Mouse (Mus musculus) E14TG2a.4 (cell line): ENCODE measurements around the gene Dnajb6.
"Not testable (repeated sequence)": the region's sequence is repeated elsewhere in the genome, so short reads cannot be mapped to it uniquely, and the experiment has no call there.

Source experiments
- H3K27me3 ChIP-seq: 2 replicates; pipeline ENCODE4 v1.6.1; 2014; ENCODE audit warnings: low read length, control low read depth; ENCODE audit not compliant: insufficient read depth
- H3K36me3 ChIP-seq: 2 replicates; pipeline ENCODE4 v1.6.1; 2014; ENCODE audit warnings: low read length, control low read depth; ENCODE audit not compliant: insufficient read depth
- H3K4me1 ChIP-seq: replicated peaks from 2 replicates; pipeline ENCODE4 v1.6.1; 2014; ENCODE audit warnings: low read depth, low read length, control low read depth
- H3K4me3 ChIP-seq: replicated peaks from 2 replicates; pipeline ENCODE4 v1.5.1; 2014; ENCODE audit warnings: mild to moderate bottlenecking, low read length
- H3K9me3 ChIP-seq: 2 replicates; pipeline ENCODE4 v1.6.1; 2014; ENCODE audit warnings: low read length, control low read depth
- CTCF ChIP-seq: conservative IDR thresholded peaks from 2 replicates; pipeline ENCODE4 v1.5.1; 2014; ENCODE audit warnings: low read length
- NANOG ChIP-seq: IDR thresholded peaks from 2 replicates; pipeline ENCODE4 v1.6.1; 2014; ENCODE audit warnings: borderline replicate concordance, low read length, mixed read lengths
- POU5F1 ChIP-seq: IDR thresholded peaks from 2 replicates; pipeline ENCODE4 v1.6.1; 2014; ENCODE audit warnings: low read length, borderline replicate concordance

Gene Dnajb6

GRCm38 (mm10) chr5:29775437-29775836, 39.9 kb downstream of the Dnajb6 start:
- Histone ChIP-seq H3K27me3 (no peaks in the 10 kb centered on the region), H3K4me1 (peaks cover 85% of the 10 kb centered on the region), H3K9me3 (no peaks in the 10 kb centered on the region), H3K4me3 (no peak overlapping the region), H3K36me3 (peaks cover 98% of the 10 kb centered on the region)
- TF ChIP-seq CTCF (no peak), POU5F1 (no peak), NANOG (no peak)

DNA sequence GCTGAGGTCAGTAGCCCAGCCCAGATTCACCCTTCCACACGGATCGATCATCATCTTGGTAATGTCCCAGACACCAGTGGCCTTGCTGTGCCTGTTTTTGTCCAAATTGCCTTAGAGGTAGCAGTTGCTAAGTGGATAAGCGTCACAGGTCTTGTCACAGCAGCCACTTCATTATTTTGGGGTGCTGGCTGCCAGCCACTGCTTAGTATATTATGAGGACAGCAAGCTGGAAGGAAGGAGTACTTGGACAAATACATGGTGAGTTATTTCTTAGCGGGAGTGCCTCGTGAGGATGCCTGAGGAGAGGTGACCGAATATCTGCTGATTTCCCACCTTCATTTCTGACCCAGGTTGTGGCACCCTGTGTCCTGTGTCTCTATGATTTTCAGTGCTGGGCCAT, 42.5 kb downstream of the Dnajb6 start:
- H3K27me3 ChIP-seq, result no peaks in the 10 kb centered on the region
- no peak for TF ChIP-seq CTCF
- TF ChIP-seq NANOG, result no peak
- TF ChIP-seq POU5F1, result no peak
- peaks cover 95% of the 10 kb centered on the region for H3K4me1 ChIP-seq
- H3K4me3 ChIP-seq, result no peak overlapping the region
- H3K9me3 ChIP-seq, result no peaks in the 10 kb centered on the region
- H3K36me3 ChIP-seq, result peaks cover 97% of the 10 kb centered on the region

DNA sequence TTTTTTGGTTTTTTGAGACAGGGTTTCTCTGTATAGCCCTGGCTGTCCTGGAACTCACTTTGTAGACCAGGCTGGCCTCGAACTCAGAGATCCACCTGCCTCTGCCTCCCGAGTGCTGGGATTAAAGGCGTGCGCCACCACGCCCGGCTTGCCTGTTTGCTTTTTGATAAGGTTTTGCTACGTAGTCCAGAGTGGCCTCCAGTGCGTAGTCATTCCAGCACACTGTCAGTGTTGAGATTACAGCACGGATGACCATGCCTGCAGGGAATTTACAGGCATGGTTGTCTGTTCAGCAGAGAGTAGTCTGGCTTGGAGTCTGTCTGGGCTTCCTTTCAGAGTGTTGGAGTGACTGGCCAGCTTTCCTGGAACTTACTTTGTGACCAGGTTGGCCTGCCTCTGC, 44.2 kb downstream of the Dnajb6 start:
- not testable (repeated sequence) for H3K4me3 ChIP-seq, H3K27me3 ChIP-seq, H3K9me3 ChIP-seq
- Histone ChIP-seq H3K4me1 (peaks cover 89% of the 10 kb centered on the region), H3K36me3 (peaks cover 90% of the 10 kb centered on the region)

DNA sequence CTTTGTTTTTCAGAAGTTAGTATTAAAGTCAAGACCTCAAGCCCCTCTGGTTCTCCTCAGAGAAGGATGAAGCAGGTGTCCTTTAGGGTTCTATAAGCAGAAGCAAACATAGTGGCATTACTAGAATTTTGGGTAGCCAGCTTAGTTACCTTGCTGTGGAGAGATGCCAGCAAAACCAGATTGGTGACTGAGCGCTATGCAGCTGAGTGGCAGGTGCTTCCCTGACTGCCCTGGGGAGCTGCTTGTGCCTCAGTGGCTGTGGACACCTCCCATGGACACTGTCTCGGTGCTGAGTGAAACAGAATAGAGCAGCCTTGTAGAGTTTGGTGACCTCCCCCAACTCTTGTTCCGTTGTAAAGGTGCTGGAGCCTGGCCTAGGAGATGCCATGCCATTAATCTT, 46.8 kb downstream of the Dnajb6 start:
- TF ChIP-seq NANOG, result no peak
- TF ChIP-seq POU5F1, result no peak
- TF ChIP-seq CTCF, result no peak
- Histone ChIP-seq H3K9me3 (no peaks in the 10 kb centered on the region), H3K4me3 (no peak overlapping the region), H3K27me3 (no peaks in the 10 kb centered on the region), H3K4me1 (peaks cover 65% of the 10 kb centered on the region), H3K36me3 (peaks cover 78% of the 10 kb centered on the region)

DNA sequence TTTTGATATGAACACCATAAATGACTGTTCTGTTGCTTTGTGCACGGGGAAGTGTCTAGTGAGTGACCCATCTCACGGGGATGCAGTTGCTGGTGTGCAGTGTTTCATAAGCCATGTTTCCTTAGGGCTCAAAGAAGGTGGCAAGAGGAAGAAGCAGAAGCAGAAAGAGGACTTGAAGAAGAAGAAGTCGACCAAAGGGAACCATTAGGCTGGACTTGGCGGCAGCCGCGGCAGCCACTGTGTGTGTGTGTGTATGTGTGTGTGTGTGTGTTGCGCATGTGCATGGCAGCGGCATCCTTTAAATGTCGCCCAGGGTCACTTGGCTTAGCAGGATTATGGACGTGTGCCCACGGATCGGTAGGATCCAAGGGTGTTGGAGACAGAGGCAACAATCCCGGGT, 49.4 kb downstream of the Dnajb6 start:
- Histone ChIP-seq H3K36me3 (peaks cover 71% of the 10 kb centered on the region), H3K4me1 (peaks cover 46% of the 10 kb centered on the region)
- H3K9me3 ChIP-seq, H3K27me3 ChIP-seq, H3K4me3 ChIP-seq: not testable (repeated sequence)

GRCm38 (mm10) chr5:29785953-29786352, 50.5 kb downstream of the Dnajb6 start:
- H3K4me3 ChIP-seq, H3K9me3 ChIP-seq, H3K27me3 ChIP-seq: not testable (repeated sequence)
- H3K36me3 ChIP-seq, result peaks cover 69% of the 10 kb centered on the region
- H3K4me1 ChIP-seq, result peaks cover 36% of the 10 kb centered on the region

- not testable (repeated sequence) for H3K4me3 ChIP-seq, H3K27me3 ChIP-seq
- Histone ChIP-seq H3K4me1 (peaks cover 21% of the 10 kb centered on the region), H3K36me3 (peaks cover 38% of the 10 kb centered on the region), H3K9me3 (peaks cover 14% of the 10 kb centered on the region)
Observed at GRCm38 (mm10) chr5:29794933-29795332, 59.4 kb downstream of the Dnajb6 start.

DNA sequence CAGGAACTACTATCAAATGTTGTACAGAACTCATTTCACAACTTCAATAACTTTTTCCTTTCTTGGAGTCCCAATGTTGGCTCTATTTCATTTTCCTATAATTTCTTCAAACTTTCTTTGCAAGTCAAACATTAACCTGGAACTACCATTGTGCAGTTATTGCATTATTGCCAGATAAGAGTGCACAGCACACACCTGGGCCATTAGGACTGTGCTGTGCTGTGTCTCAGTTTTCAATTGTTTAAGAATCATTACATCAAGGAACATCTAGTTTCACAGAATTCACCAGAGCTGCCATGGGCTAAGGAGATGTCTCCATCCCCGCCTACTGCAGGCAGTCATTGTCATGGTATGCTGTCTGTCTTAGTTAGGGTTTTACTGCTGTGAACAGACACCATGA, 73.5 kb downstream of the Dnajb6 start:
- no peaks in the 10 kb centered on the region for H3K27me3 ChIP-seq
- H3K36me3 ChIP-seq, result peaks cover 8% of the 10 kb centered on the region; the same call in 1 of the 2 replicates
- H3K9me3 ChIP-seq, result peaks cover 38% of the 10 kb centered on the region
- no peak for TF ChIP-seq NANOG
- no peak for TF ChIP-seq POU5F1
- TF ChIP-seq CTCF, result no peak
- H3K4me3 ChIP-seq, result no peak overlapping the region
- H3K4me1 ChIP-seq, result peaks cover 25% of the 10 kb centered on the region

DNA sequence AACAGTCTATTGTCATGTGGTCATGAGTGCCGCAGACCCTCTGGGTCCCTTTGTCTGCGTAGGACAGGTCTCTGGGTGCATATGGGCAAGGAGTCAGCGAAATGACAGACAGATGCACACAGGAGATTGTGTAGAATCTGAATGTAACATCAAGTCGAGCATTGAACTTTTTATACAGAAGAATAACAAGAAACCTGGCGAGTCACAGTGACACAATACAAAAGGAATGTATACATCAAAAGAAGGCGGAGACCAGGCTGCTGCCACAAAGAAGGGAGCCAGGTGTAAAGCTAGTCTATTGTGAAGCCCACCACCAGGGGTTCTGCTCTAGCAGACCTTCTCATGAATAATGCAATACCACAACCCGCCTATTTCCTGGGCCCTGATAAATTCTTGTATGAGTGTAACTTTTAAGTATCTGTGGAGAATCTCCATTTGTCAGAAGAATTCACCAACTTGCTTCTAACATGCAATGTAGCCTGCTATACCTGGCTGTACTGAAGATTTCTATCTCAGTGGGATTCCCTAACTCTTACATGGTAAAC, 76.0 kb downstream of the Dnajb6 start:
- Histone ChIP-seq H3K4me1 (peaks cover 25% of the 10 kb centered on the region), H3K36me3 (peaks cover 14% of the 10 kb centered on the region; the same call in 1 of the 2 replicates), H3K9me3 (peaks cover 53% of the 10 kb centered on the region)
- TF ChIP-seq NANOG, result peak; percentile 45; the same call in 1 of the 2 replicates
- TF ChIP-seq POU5F1, result peak; percentile 95
- H3K27me3 ChIP-seq, H3K4me3 ChIP-seq: not testable (repeated sequence)
